Mouse (Mus musculus) mouse embryonic stem cell (cell line): Measurements from ENCODE around the gene Cdh13.

Source experiments
- in situ Hi-C, 2 experiments: fragments of 300-500 bp; cut with MboI; formaldehyde crosslinking; loops; 1 replicate in 1 of 2; 3 replicates in 1 of 2; pipeline ENCODE4 v1.14.3; 2019 to 2020; ENCODE audit warnings: low sequenced_read_pairs in 2 of 2, low pct_unique_long_range_greater_than_20kb in 1 of 2, mixed read lengths in 1 of 2; ENCODE audit not compliant: unreplicated experiment in 1 of 2

Gene Cdh13

DNA sequence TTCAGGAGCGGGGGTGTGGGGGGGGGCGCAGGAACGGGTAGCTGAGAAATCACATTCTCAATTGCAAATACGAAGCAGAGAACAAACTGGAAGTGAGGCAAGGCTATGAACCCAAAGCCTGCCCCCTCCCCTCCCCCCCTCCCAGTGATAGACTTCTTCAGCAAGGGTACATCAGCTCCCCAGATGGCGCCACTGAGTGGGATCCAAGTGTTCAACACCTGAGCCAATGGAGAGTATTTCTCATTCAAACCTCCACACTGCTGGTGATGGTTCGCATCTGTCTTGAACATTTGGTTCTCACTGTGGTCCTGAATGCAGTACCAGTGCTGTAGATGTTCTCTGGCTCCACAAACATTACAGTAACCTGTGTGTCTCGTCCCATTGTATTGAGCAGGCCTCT lies 6.0 kb downstream of the Cdh13 start:
- in situ Hi-C loops = no loop called here

GRCm38 (mm10) chr8:118290266-118290665 lies 6.7 kb downstream of the Cdh13 start:
- in situ Hi-C loops = no loop called here

DNA sequence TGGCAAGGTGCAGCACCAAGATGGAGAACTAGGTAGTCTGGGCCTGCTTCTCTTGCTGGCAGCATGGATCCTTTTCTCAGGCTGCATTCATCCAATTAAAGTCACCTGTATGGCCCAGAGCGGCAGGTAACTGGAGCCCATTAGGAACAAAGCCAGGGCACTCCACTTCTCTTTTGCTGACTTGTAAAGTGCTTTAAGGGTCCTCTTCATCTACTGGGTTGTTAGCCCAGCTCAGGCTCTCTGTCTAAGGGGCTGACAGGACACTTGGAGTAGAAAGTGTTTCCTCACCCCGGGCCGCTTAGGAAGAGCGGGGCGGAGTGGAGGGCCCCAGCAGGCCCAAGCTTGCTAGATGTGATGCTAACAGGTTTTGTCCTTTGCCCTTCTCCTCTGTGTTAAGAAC lies 12.9 kb downstream of the Cdh13 start:
- in situ Hi-C loops = no loop called here

DNA sequence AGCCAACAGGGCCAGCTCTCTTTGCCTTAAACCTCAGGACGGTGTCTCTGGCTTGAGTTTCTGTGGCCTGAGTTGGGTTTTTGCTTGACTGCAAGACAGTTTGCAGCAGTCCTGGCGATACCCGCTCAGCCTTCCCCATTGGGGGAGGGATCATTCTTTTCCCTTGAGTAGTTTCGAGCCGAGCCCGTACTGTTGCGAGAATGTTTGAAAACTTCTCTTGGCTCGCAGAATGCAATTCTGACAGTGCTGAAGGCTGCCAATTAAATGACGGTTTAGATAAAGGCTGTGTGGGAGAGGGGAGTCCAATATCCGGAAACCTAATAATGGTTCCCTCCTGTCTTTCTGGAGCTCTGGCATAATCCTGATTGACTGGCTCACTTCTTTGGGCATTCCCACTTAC lies 23.4 kb downstream of the Cdh13 start:
- in situ Hi-C loops = no loop called here

GRCm38 (mm10) chr8:118309106-118309505 lies 25.6 kb downstream of the Cdh13 start:
- in situ Hi-C loops = no loop called here

DNA sequence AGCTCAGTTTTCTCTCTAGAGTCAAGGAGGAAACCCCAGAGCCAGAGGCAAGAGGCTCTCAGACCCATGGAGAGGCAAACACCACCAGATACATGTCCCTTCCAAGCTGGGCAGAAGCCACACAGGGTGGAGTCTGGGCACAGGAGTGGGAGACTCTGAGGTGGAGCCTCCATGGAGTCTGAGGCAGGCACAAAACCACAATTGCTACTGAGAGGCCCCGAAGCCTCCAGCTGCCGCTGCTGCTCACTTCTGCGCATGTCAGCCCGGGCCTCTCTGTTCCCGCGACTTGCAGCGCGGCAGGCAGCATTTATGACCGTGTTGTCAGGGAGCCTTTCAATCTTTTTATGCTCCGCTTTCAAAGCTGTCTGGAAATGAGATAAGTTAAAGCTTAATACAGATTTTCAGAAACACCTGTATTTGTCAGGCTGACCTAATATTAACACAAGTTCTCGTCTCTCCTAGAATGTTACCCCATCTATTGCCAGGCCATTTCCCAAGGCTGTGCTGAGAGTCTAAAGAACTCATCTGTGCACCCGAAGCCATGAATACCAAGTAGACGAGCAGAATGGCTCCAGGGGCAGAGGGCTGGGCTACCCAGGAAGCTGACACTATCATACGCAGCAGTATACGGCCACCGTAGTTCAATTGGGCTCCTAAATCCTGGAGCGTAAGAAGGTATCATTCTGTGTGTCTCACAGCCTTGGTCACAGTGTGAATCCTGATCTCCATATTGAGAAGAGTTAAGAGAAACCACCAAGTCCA lies 30.1 kb downstream of the Cdh13 start:
- in situ Hi-C loops = no loop called here

DNA sequence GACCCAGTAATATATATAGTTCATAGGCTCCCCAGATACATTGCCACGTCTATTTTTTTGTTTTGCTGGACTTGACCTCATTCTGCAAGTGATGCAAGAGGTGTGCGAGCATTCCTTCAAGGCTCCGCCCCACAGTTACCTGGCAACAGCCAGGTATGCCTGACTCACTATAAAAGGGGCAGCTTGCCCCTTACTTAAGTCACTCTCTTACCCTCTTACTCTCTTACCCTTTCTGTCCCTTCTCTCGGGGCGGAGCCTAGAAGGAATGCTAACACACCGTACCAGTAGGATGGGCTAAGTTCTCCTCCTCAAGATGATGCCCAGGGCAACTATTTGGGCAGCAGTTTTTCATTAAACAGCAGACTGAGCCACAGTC lies 30.6 kb downstream of the Cdh13 start:
- in situ Hi-C loops = no loop called here

DNA sequence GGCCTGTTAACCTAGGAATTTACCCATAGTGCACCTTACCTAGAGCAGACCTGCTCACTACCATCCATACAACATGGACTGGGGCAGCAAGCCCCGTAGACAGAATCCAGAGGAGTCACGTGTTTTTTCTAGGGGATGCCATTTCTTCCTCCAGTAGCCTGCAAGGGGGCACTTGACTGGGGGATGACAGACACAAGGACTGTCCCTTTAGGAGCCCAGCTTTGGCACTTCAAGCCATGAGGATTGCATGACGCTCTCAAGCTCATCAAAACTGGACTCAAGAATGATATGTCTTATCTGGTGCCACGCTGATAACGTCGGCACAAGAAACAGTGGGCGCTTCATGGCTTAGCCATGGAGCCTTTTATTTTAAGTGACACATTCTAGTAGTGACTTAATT lies 31.4 kb downstream of the Cdh13 start:
- in situ Hi-C loops = no loop called here

GRCm38 (mm10) chr8:118316440-118316839 lies 32.9 kb downstream of the Cdh13 start:
- in situ Hi-C loops = no loop called here

GRCm38 (mm10) chr8:118320566-118320965 lies 37.0 kb downstream of the Cdh13 start:
- in situ Hi-C loops = no loop called here

GRCm38 (mm10) chr8:118323421-118323820 lies 39.9 kb downstream of the Cdh13 start:
- in situ Hi-C loops = no loop called here

- in situ Hi-C loops = loop anchor here in 1 of 2 experiments (25.0 kb wide), 1 partner anchor 502 kb away; no protein-coding TSS in a partner anchor
These were observed 51.4 kb downstream of the Cdh13 start for GRCm38 (mm10) chr8:118334933-118335332.

GRCm38 (mm10) chr8:118339711-118340110 lies 56.2 kb downstream of the Cdh13 start:
- in situ Hi-C loops = loop anchor here in 1 of 2 experiments (25.0 kb wide), 1 partner anchor 498 kb away; no protein-coding TSS in a partner anchor

GRCm38 (mm10) chr8:118343267-118343666 lies 59.7 kb downstream of the Cdh13 start:
- in situ Hi-C loops = loop anchor here in 1 of 2 experiments (25.0 kb wide), 1 partner anchor 494 kb away; no protein-coding TSS in a partner anchor

DNA sequence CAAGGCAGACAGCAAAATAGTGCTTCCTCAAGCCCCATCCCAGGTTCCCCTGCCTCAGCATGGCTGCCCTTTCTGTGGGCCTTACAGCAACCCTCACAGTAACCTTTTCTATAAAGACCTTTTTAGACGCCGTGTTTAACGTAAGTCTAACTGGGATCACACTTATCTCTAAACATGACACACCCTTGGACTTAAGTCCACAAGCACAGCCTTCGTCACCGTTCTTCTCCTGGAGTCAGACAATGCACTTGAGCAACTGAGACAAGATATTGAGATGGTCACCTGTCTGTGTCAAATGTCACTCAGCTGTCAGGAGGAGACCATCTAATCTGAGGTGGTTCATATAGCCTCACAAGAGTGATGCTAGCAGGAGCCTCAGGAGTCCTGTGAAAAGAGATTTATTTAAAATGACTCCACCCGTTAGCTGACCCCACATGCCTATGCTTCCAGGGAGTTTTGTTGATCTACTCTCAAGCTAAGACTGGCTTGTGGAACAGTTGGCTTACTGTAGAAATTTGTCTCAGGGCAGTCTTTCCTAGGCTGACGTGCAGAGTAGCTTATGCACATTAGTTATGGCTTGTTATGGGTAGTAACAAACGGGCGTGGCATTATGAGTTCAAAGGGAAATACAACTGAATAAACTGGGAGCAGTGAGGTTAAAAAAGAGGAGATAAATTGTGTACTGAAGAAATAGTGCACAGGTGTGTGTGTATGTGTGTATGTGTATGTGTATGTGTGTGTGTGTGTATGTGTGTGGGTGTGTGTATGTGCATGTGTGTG lies 65.4 kb downstream of the Cdh13 start:
- in situ Hi-C loops = loop anchor here in 1 of 2 experiments (25.0 kb wide), 1 partner anchor 488 kb away; no protein-coding TSS in a partner anchor

GRCm38 (mm10) chr8:118350136-118350535 lies 66.6 kb downstream of the Cdh13 start:
- in situ Hi-C loops = no loop called here

DNA sequence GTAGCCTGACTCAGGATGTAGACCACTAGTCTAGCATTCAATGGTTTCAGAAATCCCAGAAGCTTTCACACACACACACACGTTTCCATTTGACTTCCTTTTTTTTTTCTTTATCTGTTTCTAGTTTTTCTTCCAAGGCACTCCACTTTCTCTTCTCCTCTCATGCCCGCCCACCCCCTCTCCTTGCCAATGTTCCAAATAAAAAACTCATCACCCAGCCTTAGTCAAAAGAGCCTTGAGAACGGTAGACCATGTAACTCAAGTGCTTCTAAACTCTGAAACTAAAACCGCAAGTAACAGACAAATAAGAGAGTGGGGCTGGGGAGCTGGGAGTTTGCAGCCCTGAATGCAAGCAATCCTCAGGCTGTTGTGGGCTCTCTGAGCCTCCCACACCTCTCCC lies 69.5 kb downstream of the Cdh13 start:
- in situ Hi-C loops = no loop called here

DNA sequence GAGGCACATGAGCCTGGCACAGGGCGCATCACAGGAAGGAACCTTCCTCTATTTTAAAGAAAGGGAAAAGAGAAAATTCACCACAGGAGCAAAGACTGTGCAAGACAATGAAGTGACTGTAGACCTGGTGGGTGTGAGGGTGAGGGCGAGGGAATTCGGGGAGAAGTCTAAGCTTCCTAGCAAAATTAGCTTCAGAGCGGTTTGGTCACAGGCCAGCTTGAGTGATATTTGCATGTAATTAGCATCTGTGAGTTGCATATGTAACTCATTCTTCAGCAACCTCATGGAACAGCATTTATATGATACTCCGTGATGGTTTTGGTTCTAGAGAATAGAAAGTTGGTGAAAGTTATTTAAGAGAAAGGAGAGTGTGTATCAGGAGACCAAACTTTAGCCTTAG lies 73.5 kb downstream of the Cdh13 start:
- in situ Hi-C loops = no loop called here

GRCm38 (mm10) chr8:118357596-118357995 lies 74.1 kb downstream of the Cdh13 start:
- in situ Hi-C loops = no loop called here

DNA sequence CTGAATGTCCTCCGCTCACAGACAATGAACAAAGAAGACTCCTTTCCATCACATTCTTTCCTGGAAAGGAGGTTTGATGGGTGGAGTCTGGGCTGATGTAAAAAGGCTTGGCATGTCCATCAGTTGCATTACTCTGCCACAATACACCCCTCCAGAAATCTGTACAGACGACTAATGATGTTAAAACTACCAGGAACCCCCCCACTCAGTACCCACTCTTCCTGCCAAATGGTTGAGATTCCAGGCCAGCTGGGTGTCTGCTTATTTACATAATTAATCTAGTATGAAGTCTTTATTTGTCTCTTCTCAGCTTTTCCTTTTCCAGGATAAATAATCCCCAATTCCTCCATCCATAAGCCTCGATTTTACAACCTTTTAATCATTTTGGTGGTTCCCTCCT lies 80.2 kb downstream of the Cdh13 start:
- in situ Hi-C loops = no loop called here
